In genomic region chr17:21650364-21650907, GRCm38 (mm10) we compare ENCODE assay signal across 7 mouse cellular contexts. TPM values are rescaled to one million over a fixed set of nuclear protein-coding genes. Genes with fewer than 3 reads are reported as not detected.
DNase-seq lines count a peak whose midpoint lies in the region; ATAC-seq and TF ChIP-seq lines count a peak whose summit lies in the region.
"Not testable (repeated sequence)": the region's sequence is repeated elsewhere in the genome, so short reads cannot be mapped to it uniquely, and the experiment has no call there.

Zfp983 (plus strand) TSS chr17:21650624.

- not testable (repeated sequence) for TF ChIP-seq POLR2A in small intestine, adult 2 months (IDR thresholded peaks at IDR 0.05; ENCODE audit: low read depth, low read length)

- H3K4me1 ChIP-seq in embryonic facial prominence, embryonic 10.5 days; intestine, postnatal 0 days (replicated peaks; ENCODE audit: control insufficient read depth, insufficient read depth, low read length); midbrain, embryonic 12.5 days; small intestine, adult 2 months (ENCODE audit: control insufficient read depth, insufficient read depth, insufficient read length, low read length): not testable (repeated sequence)

- not testable (repeated sequence) for H3K27me3 ChIP-seq in embryonic facial prominence, embryonic 10.5 days (replicated peaks; ENCODE audit: low read depth, poor library complexity, severe bottlenecking); intestine, postnatal 0 days (replicated peaks; ENCODE audit: control insufficient read depth, insufficient read depth, low read length); midbrain, embryonic 12.5 days; small intestine, adult 2 months (ENCODE audit: control insufficient read depth, insufficient read depth, low read length)

- H3K9me3 ChIP-seq in embryonic facial prominence, embryonic 10.5 days; intestine, postnatal 0 days (ENCODE audit: control insufficient read depth); midbrain, embryonic 12.5 days: not testable (repeated sequence)

- not testable (repeated sequence) for H3K36me3 ChIP-seq in embryonic facial prominence, embryonic 10.5 days (replicated peaks); intestine, postnatal 0 days (ENCODE audit: control insufficient read depth, insufficient read depth); midbrain, embryonic 12.5 days; small intestine, adult 2 months (ENCODE audit: control insufficient read depth, insufficient read depth, low read length)

- under 1% methylated on average over 17 of the region's 17 CpGs for WGBS in embryonic facial prominence, embryonic 10.5 days
- under 1% methylated on average over 17 of the region's 17 CpGs for WGBS in intestine, postnatal 0 days
- under 1% methylated on average over 17 of the region's 17 CpGs for WGBS in midbrain, embryonic 12.5 days
- WGBS in small intestine, adult 2 months: under 1% methylated on average over 17 of the region's 17 CpGs

- peak; percentile 82 for DNase-seq in adrenal gland, postnatal 10 days
- peak; percentile 83 for DNase-seq in embryonic facial prominence, embryonic 10.5 days (ENCODE audit: low spot score)
- peak; percentile 33 for DNase-seq in gonadal fat pad, adult 2 months (ENCODE audit: low read depth)
- DNase-seq in left cerebral cortex, postnatal 4 days: peak; percentile 64

- peak within 1 kb of the TSS; percentile 58 for H3K4me3 ChIP-seq in embryonic facial prominence, embryonic 10.5 days
- H3K4me3 ChIP-seq in intestine, postnatal 0 days (ENCODE audit: low read depth, low read length): peak within 1 kb of the TSS; percentile 36
- peak within 1 kb of the TSS; percentile 50 for H3K4me3 ChIP-seq in midbrain, embryonic 12.5 days
- H3K4me3 ChIP-seq in small intestine, adult 2 months (ENCODE audit: low read depth, low read length): peak within 1 kb of the TSS; percentile 84

- intact Hi-C loops in left cerebral cortex, postnatal 4 days (cut with DNase I): not testable (repeated sequence)

- ATAC-seq in intestine, postnatal 0 days: peak; percentile 100
- peak; percentile 99 for ATAC-seq in midbrain, embryonic 12.5 days (ENCODE audit: low FRiP score, low read depth)

- TF ChIP-seq CTCF in intestine, postnatal 0 days (IDR thresholded peaks at IDR 0.05; ENCODE audit: low read depth); small intestine, adult 2 months (IDR thresholded peaks at IDR 0.05; ENCODE audit: extremely low read depth, insufficient read length, insufficient replicate concordance, low read depth, low read length): not testable (repeated sequence)

- H3K9ac ChIP-seq in intestine, postnatal 0 days (ENCODE audit: low read depth, low read length): 0 out of 2 replicates have a peak within 1 kb of the TSS, but pooled peaks have one; percentile 17
- H3K9ac ChIP-seq in midbrain, embryonic 12.5 days (replicated peaks): not testable (repeated sequence)

- peak within 1 kb of the TSS; percentile 71 for H3K27ac ChIP-seq in embryonic facial prominence, embryonic 10.5 days (replicated peaks)
- H3K27ac ChIP-seq in intestine, postnatal 0 days (ENCODE audit: low read depth, low read length): peak within 1 kb of the TSS; percentile 82
- peak within 1 kb of the TSS; percentile 60 for H3K27ac ChIP-seq in midbrain, embryonic 12.5 days (replicated peaks)
- peak within 1 kb of the TSS; percentile 79 for H3K27ac ChIP-seq in small intestine, adult 2 months (ENCODE audit: insufficient read depth, low read depth, low read length)

- peak within 1 kb of the TSS; percentile 63 for H3K4me2 ChIP-seq in intestine, postnatal 0 days (replicated peaks; ENCODE audit: low read depth)
- H3K4me2 ChIP-seq in midbrain, embryonic 12.5 days (replicated peaks): peak within 1 kb of the TSS; percentile 49

RNA-seq across cellular contexts. Expression of gene Zfp983, which starts in this region (rescaled TPM):
- total RNA-seq in adrenal gland, postnatal 10 days (2021): 1 to 10 TPM; 5.1 to 5.5 TPM
- polyA plus RNA-seq in embryonic facial prominence, embryonic 10.5 days (2016; fragmentation: Nextera tagmentation; extraction: Ambion mirVana): 4.2 and 4.3 TPM in 2 replicates
- polyA plus RNA-seq in gonadal fat pad, adult 2 months (2012; rRNA removed): 0.74 and 0.78 TPM in 2 replicates
- 1.9 and 2.0 TPM in 2 replicates for polyA plus RNA-seq in intestine, postnatal 0 days (2015; fragmentation: Nextera tagmentation; extraction: Ambion mirVana)
- 10 to 100 TPM; 15.5 to 16.9 TPM for total RNA-seq in left cerebral cortex, postnatal 4 days (2021)
- 9.2 and 10.7 TPM in 2 replicates for polyA plus RNA-seq in midbrain, embryonic 12.5 days (2016; fragmentation: Nextera tagmentation; extraction: Ambion mirVana)
- 0.11 and 0.28 TPM in 2 replicates for polyA plus RNA-seq in small intestine, adult 2 months (2012; rRNA removed)

Comparison
In these comparisons a context has a peak if more than half of its experiments do, and no peak if none do; other contexts are left out.
1. Peak in every context shown above with its lines: DNase-seq, ATAC-seq, H3K4me3 ChIP-seq and H3K27ac ChIP-seq.
2. Peak in DNase-seq in gonadal fat pad, adult 2 months; RNA of the gene not detected or under 1 TPM.
3. DNase-seq: peak in every context shown above with its lines; median percentile 83 in embryonic facial prominence, embryonic 10.5 days; 82 in adrenal gland, postnatal 10 days; 64 in left cerebral cortex, postnatal 4 days; 33 in gonadal fat pad, adult 2 months.